Mouse (Mus musculus) lung, adult 2 months (tissue): Measurements from ENCODE around the gene Aox2.

Experiments used
- CTCF ChIP-seq: fragments of 200-500 bp; IDR thresholded peaks from 2 replicates; pipeline ENCODE4 v1.5.1; 2011; ENCODE audit warnings: mild to moderate bottlenecking, low read length, control low read depth; ENCODE audit not compliant: insufficient read depth
- POLR2A ChIP-seq: fragments of 200-500 bp; IDR thresholded peaks from 2 replicates; pipeline ENCODE4 v1.6.1; 2011; ENCODE audit warnings: low read depth, mild to moderate bottlenecking, control low read depth, low read length, borderline replicate concordance; ENCODE audit errors: extremely low read depth

DNA sequence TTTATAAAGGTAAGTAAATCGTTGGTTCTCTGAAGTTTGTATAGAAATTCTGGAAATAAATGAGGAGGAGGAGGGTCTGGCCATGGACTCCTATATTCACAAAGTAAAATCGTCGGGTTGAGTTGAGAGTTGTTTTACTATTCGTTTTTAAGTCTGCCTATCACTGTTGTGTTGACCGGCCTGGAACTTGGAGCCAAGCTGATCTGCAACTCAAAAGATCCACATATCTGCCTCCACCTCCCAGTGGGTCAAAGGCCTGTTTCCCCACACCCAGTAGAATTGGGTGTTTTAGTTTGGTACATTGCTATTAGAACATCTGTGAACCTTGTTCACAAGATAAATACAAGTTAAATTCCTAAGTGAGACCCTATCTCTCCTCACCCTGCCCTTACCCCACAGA is 125.6 kb downstream of the Aox2 start:
- TF ChIP-seq POLR2A (no peak), CTCF (no peak)
